Mouse (Mus musculus): ENCODE results near the gene Acin1. TPM values are rescaled to one million over a fixed set of nuclear protein-coding genes. Genes with fewer than 3 reads are reported as not detected.

The Acin1 gene
- polyA plus RNA-seq (2016; fragmentation: Nextera tagmentation; extraction: Ambion mirVana) = 80.3 and 110 TPM in 2 replicates

- Histone ChIP-seq H3K36me3 (peaks cover 43% of the 10 kb centered on the region), H3K9me3 (no peaks in the 10 kb centered on the region), H3K27ac (peak within 1 kb of the TSS; percentile 98), H3K4me1 (peaks cover 20% of the 10 kb centered on the region), H3K27me3 (ENCODE audit: insufficient read depth, poor library complexity, severe bottlenecking) (no peaks in the 10 kb centered on the region), H3K4me3 (peak within 1 kb of the TSS; percentile 93)
- under 1% methylated on average over 44 of the region's 44 CpGs for WGBS
- DNase-seq (ENCODE audit: low spot score) = peak; percentile 100
Observed at GRCm38 (mm10) chr14:54686522-54687143, at the start of gene Acin1. Gene Acin1, minus strand, starts transcription at chr14:54686931.

GRCm38 (mm10) chr14:54735221-54735620, 48.5 kb upstream of the Acin1 start:
- no peaks in the 10 kb centered on the region for H3K9me3 ChIP-seq
- WGBS = 37% methylated on average over 4 of the region's 4 CpGs
- H3K4me3 ChIP-seq = no peak overlapping the region
- peaks cover 30% of the 10 kb centered on the region for H3K4me1 ChIP-seq
- no peaks in the 10 kb centered on the region for H3K36me3 ChIP-seq
- no peak for DNase-seq (ENCODE audit: low spot score)
- H3K27ac ChIP-seq = no peak overlapping the region
- peaks cover 9% of the 10 kb centered on the region; the same call in 1 of the 2 replicates for H3K27me3 ChIP-seq (ENCODE audit: insufficient read depth, poor library complexity, severe bottlenecking)

GRCm38 (mm10) chr14:54734004-54734403, 47.3 kb upstream of the Acin1 start:
- Histone ChIP-seq H3K27ac (no peak overlapping the region), H3K27me3 (ENCODE audit: insufficient read depth, poor library complexity, severe bottlenecking) (peaks cover 9% of the 10 kb centered on the region; the same call in 1 of the 2 replicates), H3K4me3 (no peak overlapping the region), H3K4me1 (peaks cover 33% of the 10 kb centered on the region), H3K9me3 (no peaks in the 10 kb centered on the region), H3K36me3 (no peaks in the 10 kb centered on the region)
- WGBS = 77% methylated on average over 4 of the region's 4 CpGs
- DNase-seq (ENCODE audit: low spot score) = no peak

- Histone ChIP-seq H3K27ac (no peak overlapping the region), H3K4me1 (peaks cover 27% of the 10 kb centered on the region), H3K9me3 (no peaks in the 10 kb centered on the region), H3K27me3 (ENCODE audit: insufficient read depth, poor library complexity, severe bottlenecking) (peaks cover 9% of the 10 kb centered on the region; the same call in 1 of the 2 replicates), H3K4me3 (no peak overlapping the region), H3K36me3 (no peaks in the 10 kb centered on the region)
- DNase-seq (ENCODE audit: low spot score) = no peak
- 91% methylated on average over 8 of the region's 8 CpGs for WGBS
Observed at GRCm38 (mm10) chr14:54732206-54732605, 45.5 kb upstream of the Acin1 start.

- no peaks in the 10 kb centered on the region for H3K36me3 ChIP-seq
- no peak overlapping the region for H3K27ac ChIP-seq
- H3K9me3 ChIP-seq = no peaks in the 10 kb centered on the region
- DNase-seq (ENCODE audit: low spot score) = no peak
- 85% methylated on average over 6 of the region's 6 CpGs for WGBS
- no peak overlapping the region for H3K4me3 ChIP-seq
- peaks cover 17% of the 10 kb centered on the region for H3K4me1 ChIP-seq
- peaks cover 13% of the 10 kb centered on the region; the same call in 1 of the 2 replicates for H3K27me3 ChIP-seq (ENCODE audit: insufficient read depth, poor library complexity, severe bottlenecking)
Observed at GRCm38 (mm10) chr14:54730305-54730704, 43.6 kb upstream of the Acin1 start.

- Histone ChIP-seq H3K4me3 (no peak overlapping the region), H3K9me3 (no peaks in the 10 kb centered on the region), H3K27ac (no peak overlapping the region), H3K4me1 (peaks cover 14% of the 10 kb centered on the region), H3K27me3 (ENCODE audit: insufficient read depth, poor library complexity, severe bottlenecking) (peaks cover 13% of the 10 kb centered on the region; the same call in 1 of the 2 replicates), H3K36me3 (no peaks in the 10 kb centered on the region)
- WGBS = 65% methylated on average over 13 of the region's 13 CpGs
- DNase-seq (ENCODE audit: low spot score) = no peak
Observed at GRCm38 (mm10) chr14:54728823-54729653, 42.3 kb upstream of the Acin1 start.

- no peak overlapping the region for H3K27ac ChIP-seq
- peaks cover 20% of the 10 kb centered on the region; the same call in 1 of the 2 replicates for H3K27me3 ChIP-seq (ENCODE audit: insufficient read depth, poor library complexity, severe bottlenecking)
- DNase-seq (ENCODE audit: low spot score) = no peak
- no peaks in the 10 kb centered on the region for H3K36me3 ChIP-seq
- H3K4me3 ChIP-seq = no peak overlapping the region
- 70% methylated on average over 5 of the region's 5 CpGs for WGBS
- H3K9me3 ChIP-seq = no peaks in the 10 kb centered on the region
- H3K4me1 ChIP-seq = peaks cover 4% of the 10 kb centered on the region; the same call in 1 of the 2 replicates
Observed at GRCm38 (mm10) chr14:54727565-54727964, 40.8 kb upstream of the Acin1 start.

- DNase-seq (ENCODE audit: low spot score) = no peak
- Histone ChIP-seq H3K9me3 (no peaks in the 10 kb centered on the region), H3K36me3 (no peaks in the 10 kb centered on the region), H3K4me1 (no peaks in the 10 kb centered on the region), H3K27me3 (ENCODE audit: insufficient read depth, poor library complexity, severe bottlenecking) (0 out of 2 replicates have a peak, but pooled peaks cover 11% of the 10 kb centered on the region), H3K27ac (no peak overlapping the region), H3K4me3 (no peak overlapping the region)
- WGBS = 64% methylated on average over 6 of the region's 6 CpGs
Observed at GRCm38 (mm10) chr14:54724049-54724448, 37.3 kb upstream of the Acin1 start.

- Histone ChIP-seq H3K27ac (no peak overlapping the region), H3K4me3 (no peak overlapping the region), H3K27me3 (ENCODE audit: insufficient read depth, poor library complexity, severe bottlenecking) (0 out of 2 replicates have a peak, but pooled peaks cover 10% of the 10 kb centered on the region), H3K4me1 (no peaks in the 10 kb centered on the region), H3K36me3 (no peaks in the 10 kb centered on the region), H3K9me3 (no peaks in the 10 kb centered on the region)
- DNase-seq (ENCODE audit: low spot score) = no peak
- WGBS = 77% methylated on average over 10 of the region's 10 CpGs
Observed at GRCm38 (mm10) chr14:54721711-54722110, 35.0 kb upstream of the Acin1 start.

GRCm38 (mm10) chr14:54720654-54721350, 34.1 kb upstream of the Acin1 start:
- no peak for DNase-seq (ENCODE audit: low spot score)
- H3K4me1 ChIP-seq = no peaks in the 10 kb centered on the region
- no peaks in the 10 kb centered on the region for H3K36me3 ChIP-seq
- H3K27me3 ChIP-seq (ENCODE audit: insufficient read depth, poor library complexity, severe bottlenecking) = 0 out of 2 replicates have a peak, but pooled peaks cover 7% of the 10 kb centered on the region
- no peak overlapping the region for H3K27ac ChIP-seq
- 84% methylated on average over 7 of the region's 7 CpGs for WGBS
- no peak overlapping the region for H3K4me3 ChIP-seq
- no peaks in the 10 kb centered on the region for H3K9me3 ChIP-seq

GRCm38 (mm10) chr14:54720041-54720440, 33.3 kb upstream of the Acin1 start:
- 87% methylated on average over 11 of the region's 11 CpGs for WGBS
- Histone ChIP-seq H3K4me3 (no peak overlapping the region), H3K27me3 (ENCODE audit: insufficient read depth, poor library complexity, severe bottlenecking) (0 out of 2 replicates have a peak, but pooled peaks cover 7% of the 10 kb centered on the region), H3K4me1 (peaks cover under 1% of the 10 kb centered on the region), H3K9me3 (no peaks in the 10 kb centered on the region), H3K36me3 (no peaks in the 10 kb centered on the region), H3K27ac (no peak overlapping the region)
- no peak for DNase-seq (ENCODE audit: low spot score)

GRCm38 (mm10) chr14:54715402-54715801, 28.7 kb upstream of the Acin1 start:
- no peak for DNase-seq (ENCODE audit: low spot score)
- H3K4me3 ChIP-seq = no peak overlapping the region
- 74% methylated on average over 1 of the region's 1 CpGs for WGBS

More at GRCm38 (mm10) chr14:54715402-54715801, 28.7 kb upstream of the Acin1 start:
- Histone ChIP-seq H3K27me3 (ENCODE audit: insufficient read depth, poor library complexity, severe bottlenecking) (peaks cover 5% of the 10 kb centered on the region; the same call in 1 of the 2 replicates), H3K4me1 (peaks cover 18% of the 10 kb centered on the region), H3K9me3 (no peaks in the 10 kb centered on the region), H3K27ac (no peak overlapping the region), H3K36me3 (no peaks in the 10 kb centered on the region)
